Mouse (Mus musculus): ENCODE results near the gene Nrip1. TPM values are rescaled to one million over a fixed set of nuclear protein-coding genes. Genes with fewer than 3 reads are reported as not detected.

The Nrip1 gene
- polyA plus RNA-seq, 1 experiment, result not detected

GRCm38 (mm10) chr16:76293176-76293575 lies 80.5 kb downstream of the Nrip1 start:
- no peak overlapping the region for H3K27ac ChIP-seq (ENCODE audit: insufficient read depth, low read depth, low read length)
- TF ChIP-seq POLR2A (IDR thresholded peaks at IDR 0.05; ENCODE audit: insufficient read depth, low read depth, low read length) (no peak), CTCF (IDR thresholded peaks at IDR 0.05; ENCODE audit: insufficient read depth, low read depth, low read length) (no peak)
- 97% methylated on average over 21 of the region's 21 CpGs for WGBS

GRCm38 (mm10) chr16:76292656-76293055 lies 81.0 kb downstream of the Nrip1 start:
- no peak for TF ChIP-seq POLR2A (IDR thresholded peaks at IDR 0.05; ENCODE audit: insufficient read depth, low read depth, low read length)
- no peak for TF ChIP-seq CTCF (IDR thresholded peaks at IDR 0.05; ENCODE audit: insufficient read depth, low read depth, low read length)
- H3K4me1 ChIP-seq (ENCODE audit: control insufficient read depth, insufficient read depth, low read length), result no peaks in the 10 kb centered on the region

More at GRCm38 (mm10) chr16:76293176-76293575, 80.5 kb downstream of the Nrip1 start:
- no peak overlapping the region for H3K4me3 ChIP-seq (ENCODE audit: insufficient read depth, low read depth, low read length)
- no peaks in the 10 kb centered on the region for H3K4me1 ChIP-seq (ENCODE audit: control insufficient read depth, insufficient read depth, low read length)

GRCm38 (mm10) chr16:76291366-76291765 lies 82.3 kb downstream of the Nrip1 start:
- H3K27ac ChIP-seq (ENCODE audit: insufficient read depth, low read depth, low read length), result no peak overlapping the region
- no peak overlapping the region for H3K4me3 ChIP-seq (ENCODE audit: insufficient read depth, low read depth, low read length)
- 93% methylated on average over 14 of the region's 14 CpGs for WGBS
- no peak for TF ChIP-seq POLR2A (IDR thresholded peaks at IDR 0.05; ENCODE audit: insufficient read depth, low read depth, low read length)
- no peak for TF ChIP-seq CTCF (IDR thresholded peaks at IDR 0.05; ENCODE audit: insufficient read depth, low read depth, low read length)
- no peaks in the 10 kb centered on the region for H3K4me1 ChIP-seq (ENCODE audit: control insufficient read depth, insufficient read depth, low read length)

More at GRCm38 (mm10) chr16:76292656-76293055, 81.0 kb downstream of the Nrip1 start:
- Histone ChIP-seq H3K4me3 (ENCODE audit: insufficient read depth, low read depth, low read length) (no peak overlapping the region), H3K27ac (ENCODE audit: insufficient read depth, low read depth, low read length) (no peak overlapping the region)
- WGBS, result 96% methylated on average over 15 of the region's 15 CpGs

GRCm38 (mm10) chr16:76289495-76289894 lies 84.1 kb downstream of the Nrip1 start:
- TF ChIP-seq POLR2A (IDR thresholded peaks at IDR 0.05; ENCODE audit: insufficient read depth, low read depth, low read length) (no peak), CTCF (IDR thresholded peaks at IDR 0.05; ENCODE audit: insufficient read depth, low read depth, low read length) (no peak)
- Histone ChIP-seq H3K27ac (ENCODE audit: insufficient read depth, low read depth, low read length) (no peak overlapping the region), H3K4me3 (ENCODE audit: insufficient read depth, low read depth, low read length) (no peak overlapping the region), H3K4me1 (ENCODE audit: control insufficient read depth, insufficient read depth, low read length) (no peaks in the 10 kb centered on the region)
- 81% methylated on average over 2 of the region's 2 CpGs for WGBS

GRCm38 (mm10) chr16:76283796-76284195 lies 89.8 kb downstream of the Nrip1 start:
- TF ChIP-seq CTCF (IDR thresholded peaks at IDR 0.05; ENCODE audit: insufficient read depth, low read depth, low read length) (no peak), POLR2A (IDR thresholded peaks at IDR 0.05; ENCODE audit: insufficient read depth, low read depth, low read length) (no peak)
- H3K4me1 ChIP-seq (ENCODE audit: control insufficient read depth, insufficient read depth, low read length), result no peaks in the 10 kb centered on the region
- no peak overlapping the region for H3K4me3 ChIP-seq (ENCODE audit: insufficient read depth, low read depth, low read length)
- 41% methylated on average over 3 of the region's 3 CpGs for WGBS
- no peak overlapping the region for H3K27ac ChIP-seq (ENCODE audit: insufficient read depth, low read depth, low read length)

- Histone ChIP-seq H3K4me1 (ENCODE audit: control insufficient read depth, insufficient read depth, low read length) (no peaks in the 10 kb centered on the region), H3K27ac (ENCODE audit: insufficient read depth, low read depth, low read length) (no peak overlapping the region), H3K4me3 (ENCODE audit: insufficient read depth, low read depth, low read length) (no peak overlapping the region)
- TF ChIP-seq CTCF (IDR thresholded peaks at IDR 0.05; ENCODE audit: insufficient read depth, low read depth, low read length) (no peak), POLR2A (IDR thresholded peaks at IDR 0.05; ENCODE audit: insufficient read depth, low read depth, low read length) (no peak)
- 82% methylated on average over 6 of the region's 6 CpGs for WGBS
These were observed 91.8 kb downstream of the Nrip1 start for GRCm38 (mm10) chr16:76281850-76282249.

GRCm38 (mm10) chr16:76280365-76280764 lies 93.3 kb downstream of the Nrip1 start:
- Histone ChIP-seq H3K4me3 (ENCODE audit: insufficient read depth, low read depth, low read length) (no peak overlapping the region), H3K27ac (ENCODE audit: insufficient read depth, low read depth, low read length) (no peak overlapping the region), H3K4me1 (ENCODE audit: control insufficient read depth, insufficient read depth, low read length) (no peaks in the 10 kb centered on the region)
- WGBS, result 93% methylated on average over 8 of the region's 8 CpGs
- TF ChIP-seq CTCF (IDR thresholded peaks at IDR 0.05; ENCODE audit: insufficient read depth, low read depth, low read length) (no peak), POLR2A (IDR thresholded peaks at IDR 0.05; ENCODE audit: insufficient read depth, low read depth, low read length) (no peak)

- Histone ChIP-seq H3K27ac (ENCODE audit: insufficient read depth, low read depth, low read length) (no peak overlapping the region), H3K4me1 (ENCODE audit: control insufficient read depth, insufficient read depth, low read length) (no peaks in the 10 kb centered on the region), H3K4me3 (ENCODE audit: insufficient read depth, low read depth, low read length) (no peak overlapping the region)
- 86% methylated on average over 3 of the region's 3 CpGs for WGBS
- TF ChIP-seq POLR2A (IDR thresholded peaks at IDR 0.05; ENCODE audit: insufficient read depth, low read depth, low read length) (no peak), CTCF (IDR thresholded peaks at IDR 0.05; ENCODE audit: insufficient read depth, low read depth, low read length) (no peak)
These were observed 97.4 kb downstream of the Nrip1 start for GRCm38 (mm10) chr16:76276271-76276670.

- 94% methylated on average over 3 of the region's 3 CpGs for WGBS
- Histone ChIP-seq H3K27ac (ENCODE audit: insufficient read depth, low read depth, low read length) (no peak overlapping the region), H3K4me1 (ENCODE audit: control insufficient read depth, insufficient read depth, low read length) (no peaks in the 10 kb centered on the region), H3K4me3 (ENCODE audit: insufficient read depth, low read depth, low read length) (no peak overlapping the region)
- TF ChIP-seq CTCF (IDR thresholded peaks at IDR 0.05; ENCODE audit: insufficient read depth, low read depth, low read length), result no peak
- no peak for TF ChIP-seq POLR2A (IDR thresholded peaks at IDR 0.05; ENCODE audit: insufficient read depth, low read depth, low read length)
These were observed 98.0 kb downstream of the Nrip1 start for GRCm38 (mm10) chr16:76275584-76275983.

GRCm38 (mm10) chr16:76275166-76275565 lies 98.5 kb downstream of the Nrip1 start:
- no peak for TF ChIP-seq CTCF (IDR thresholded peaks at IDR 0.05; ENCODE audit: insufficient read depth, low read depth, low read length)
- no peak for TF ChIP-seq POLR2A (IDR thresholded peaks at IDR 0.05; ENCODE audit: insufficient read depth, low read depth, low read length)
- Histone ChIP-seq H3K27ac (ENCODE audit: insufficient read depth, low read depth, low read length) (no peak overlapping the region), H3K4me1 (ENCODE audit: control insufficient read depth, insufficient read depth, low read length) (no peaks in the 10 kb centered on the region), H3K4me3 (ENCODE audit: insufficient read depth, low read depth, low read length) (no peak overlapping the region)
- 75% methylated on average over 7 of the region's 7 CpGs for WGBS
